Mouse (Mus musculus) cerebellum, adult 9-10 months (tissue): ENCODE data around the gene Mageb3.
A peak's percentile ranks its signal among the peaks of the same experiment; 100 is the strongest.
"Not testable (repeated sequence)": the region's sequence is repeated elsewhere in the genome, so short reads cannot be mapped to it uniquely, and the experiment has no call there.

ENCODE experiments used
- DNase-seq: peaks from one replicate; pipeline ENCODE4 v3.0.0; 2022

The Mageb3 gene

GRCm38 (mm10) chr2:121955765-121956223, at the start of gene Mageb3, which contains the start of gene Ctdspl2:
Gene Mageb3 (minus strand): TSS chr2:121956092.
Gene Ctdspl2 (plus strand): TSS chr2:121956001.
- peak; percentile 96 for DNase-seq

- no peak for DNase-seq
Observed at GRCm38 (mm10) chr2:121995738-121996137, 39.8 kb upstream of the Mageb3 start.

- peak; percentile 26 for DNase-seq
Observed at GRCm38 (mm10) chr2:121957216-121957792, 1.4 kb upstream of the Mageb3 start.

- DNase-seq = peak; percentile 97
Observed at GRCm38 (mm10) chr2:121956224-121957018, 529 bp upstream of the Mageb3 start.

GRCm38 (mm10) chr2:121954971-121955656, 778 bp downstream of the Mageb3 start:
- DNase-seq = no peak

- no peak for DNase-seq
Observed at GRCm38 (mm10) chr2:121943364-121943763, 12.5 kb downstream of the Mageb3 start.

GRCm38 (mm10) chr2:121937624-121938023, 18.3 kb downstream of the Mageb3 start:
- not testable (repeated sequence) for DNase-seq

GRCm38 (mm10) chr2:121916047-121916970, 39.6 kb downstream of the Mageb3 start:
- no peak for DNase-seq

GRCm38 (mm10) chr2:121909975-121910374, 45.9 kb downstream of the Mageb3 start:
- DNase-seq = no peak
